Mouse (Mus musculus): ENCODE data around the gene Btg1. TPM values are rescaled to one million over a fixed set of nuclear protein-coding genes. Genes with fewer than 3 reads are reported as not detected.

The Btg1 gene
- polyA plus RNA-seq (2015; fragmentation: Nextera tagmentation; extraction: Ambion mirVana), result 58.6 and 62.4 TPM in 2 replicates

- H3K27me3 ChIP-seq (ENCODE audit: control insufficient read depth, insufficient read depth, low read depth, low read length), result no peaks in the 10 kb centered on the region
- no peaks in the 10 kb centered on the region for H3K9me3 ChIP-seq (ENCODE audit: control insufficient read depth, low read length)
- peak within 1 kb of the TSS; percentile 58 for H3K4me2 ChIP-seq (ENCODE audit: low read depth, low read length)
- peaks cover 9% of the 10 kb centered on the region for H3K4me1 ChIP-seq (replicated peaks; ENCODE audit: control insufficient read depth, insufficient read depth, low read length)
- H3K9ac ChIP-seq (ENCODE audit: low read length), result peak within 1 kb of the TSS; percentile 100
- ATAC-seq (ENCODE audit: low read depth), result peak; percentile 95
- whole genome bisulfite sequencing, result under 1% methylated on average over 37 of the region's 37 CpGs
- peaks cover 7% of the 10 kb centered on the region; the same call in 1 of the 2 replicates for H3K36me3 ChIP-seq (ENCODE audit: control insufficient read depth, insufficient read depth, low read length)
- peak within 1 kb of the TSS; percentile 94 for H3K4me3 ChIP-seq (ENCODE audit: low read length)
- H3K27ac ChIP-seq (ENCODE audit: low read length), result peak within 1 kb of the TSS; percentile 98
Observed at GRCm38 (mm10) chr10:96616709-96617116, at the start of gene Btg1. Btg1 (plus strand) TSS chr10:96617006.

GRCm38 (mm10) chr10:96569469-96569868 is 47.3 kb upstream of the Btg1 start:
- ATAC-seq (ENCODE audit: low read depth), result no peak
- 56% methylated on average over 8 of the region's 8 CpGs for WGBS
- H3K9ac ChIP-seq (ENCODE audit: low read length), result no peak overlapping the region
- H3K36me3 ChIP-seq (ENCODE audit: control insufficient read depth, insufficient read depth, low read length), result no peaks in the 10 kb centered on the region
- H3K9me3 ChIP-seq (ENCODE audit: control insufficient read depth, low read length), result 0 out of 2 replicates have a peak, but pooled peaks cover 2% of the 10 kb centered on the region
- H3K4me1 ChIP-seq (replicated peaks; ENCODE audit: control insufficient read depth, insufficient read depth, low read length), result no peaks in the 10 kb centered on the region
- H3K27me3 ChIP-seq (ENCODE audit: control insufficient read depth, insufficient read depth, low read depth, low read length), result no peaks in the 10 kb centered on the region
- no peak overlapping the region for H3K27ac ChIP-seq (ENCODE audit: low read length)
- no peak overlapping the region for H3K4me2 ChIP-seq (ENCODE audit: low read depth, low read length)
- H3K4me3 ChIP-seq (ENCODE audit: low read length), result no peak overlapping the region

GRCm38 (mm10) chr10:96571176-96571575 is 45.6 kb upstream of the Btg1 start:
- Histone ChIP-seq H3K4me1 (replicated peaks; ENCODE audit: control insufficient read depth, insufficient read depth, low read length) (no peaks in the 10 kb centered on the region), H3K27me3 (ENCODE audit: control insufficient read depth, insufficient read depth, low read depth, low read length) (no peaks in the 10 kb centered on the region), H3K9me3 (ENCODE audit: control insufficient read depth, low read length) (0 out of 2 replicates have a peak, but pooled peaks cover 2% of the 10 kb centered on the region), H3K36me3 (ENCODE audit: control insufficient read depth, insufficient read depth, low read length) (no peaks in the 10 kb centered on the region), H3K9ac (ENCODE audit: low read length) (no peak overlapping the region), H3K27ac (ENCODE audit: low read length) (no peak overlapping the region), H3K4me3 (ENCODE audit: low read length) (no peak overlapping the region), H3K4me2 (ENCODE audit: low read depth, low read length) (no peak overlapping the region)
- WGBS, result 52% methylated on average over 4 of the region's 4 CpGs
- no peak for ATAC-seq (ENCODE audit: low read depth)

GRCm38 (mm10) chr10:96574786-96575185 is 42.0 kb upstream of the Btg1 start:
- Histone ChIP-seq H3K36me3 (ENCODE audit: control insufficient read depth, insufficient read depth, low read length) (no peaks in the 10 kb centered on the region), H3K9ac (ENCODE audit: low read length) (no peak overlapping the region), H3K4me3 (ENCODE audit: low read length) (no peak overlapping the region), H3K27me3 (ENCODE audit: control insufficient read depth, insufficient read depth, low read depth, low read length) (no peaks in the 10 kb centered on the region), H3K4me2 (ENCODE audit: low read depth, low read length) (no peak overlapping the region), H3K9me3 (ENCODE audit: control insufficient read depth, low read length) (no peaks in the 10 kb centered on the region), H3K27ac (ENCODE audit: low read length) (no peak overlapping the region), H3K4me1 (replicated peaks; ENCODE audit: control insufficient read depth, insufficient read depth, low read length) (no peaks in the 10 kb centered on the region)
- ATAC-seq (ENCODE audit: low read depth), result no peak
- 74% methylated on average over 6 of the region's 6 CpGs for WGBS

- H3K9me3 ChIP-seq (ENCODE audit: control insufficient read depth, low read length), result no peaks in the 10 kb centered on the region
- H3K4me3 ChIP-seq (ENCODE audit: low read length), result no peak overlapping the region
- no peaks in the 10 kb centered on the region for H3K4me1 ChIP-seq (replicated peaks; ENCODE audit: control insufficient read depth, insufficient read depth, low read length)
- no peaks in the 10 kb centered on the region for H3K27me3 ChIP-seq (ENCODE audit: control insufficient read depth, insufficient read depth, low read depth, low read length)
- no peak overlapping the region for H3K4me2 ChIP-seq (ENCODE audit: low read depth, low read length)
- WGBS, result 73% methylated on average over 5 of the region's 5 CpGs
- no peak for ATAC-seq (ENCODE audit: low read depth)
- no peak overlapping the region for H3K27ac ChIP-seq (ENCODE audit: low read length)
- no peak overlapping the region for H3K9ac ChIP-seq (ENCODE audit: low read length)
- no peaks in the 10 kb centered on the region for H3K36me3 ChIP-seq (ENCODE audit: control insufficient read depth, insufficient read depth, low read length)
Observed at GRCm38 (mm10) chr10:96575338-96575737, 41.5 kb upstream of the Btg1 start.

- H3K27ac ChIP-seq (ENCODE audit: low read length), result no peak overlapping the region
- 72% methylated on average over 5 of the region's 5 CpGs for WGBS
- ATAC-seq (ENCODE audit: low read depth), result peak; percentile 54; the same call in 1 of the 2 replicates
Observed at GRCm38 (mm10) chr10:96578924-96579323, 37.9 kb upstream of the Btg1 start.

GRCm38 (mm10) chr10:96579436-96579835 is 37.4 kb upstream of the Btg1 start:
- WGBS, result 40% methylated on average over 4 of the region's 4 CpGs
- ATAC-seq (ENCODE audit: low read depth), result 0 out of 2 replicates have a peak, but pooled peaks have one; percentile 34
- Histone ChIP-seq H3K9me3 (ENCODE audit: control insufficient read depth, low read length) (no peaks in the 10 kb centered on the region), H3K27me3 (ENCODE audit: control insufficient read depth, insufficient read depth, low read depth, low read length) (no peaks in the 10 kb centered on the region), H3K36me3 (ENCODE audit: control insufficient read depth, insufficient read depth, low read length) (no peaks in the 10 kb centered on the region), H3K4me3 (ENCODE audit: low read length) (no peak overlapping the region), H3K4me2 (ENCODE audit: low read depth, low read length) (no peak overlapping the region), H3K4me1 (replicated peaks; ENCODE audit: control insufficient read depth, insufficient read depth, low read length) (no peaks in the 10 kb centered on the region), H3K9ac (ENCODE audit: low read length) (no peak overlapping the region), H3K27ac (ENCODE audit: low read length) (0 out of 2 replicates have a peak overlapping the region, but pooled peaks have one; percentile 39)

More at GRCm38 (mm10) chr10:96578924-96579323, 37.9 kb upstream of the Btg1 start:
- no peak overlapping the region for H3K9ac ChIP-seq (ENCODE audit: low read length)
- H3K27me3 ChIP-seq (ENCODE audit: control insufficient read depth, insufficient read depth, low read depth, low read length), result no peaks in the 10 kb centered on the region
- H3K4me1 ChIP-seq (replicated peaks; ENCODE audit: control insufficient read depth, insufficient read depth, low read length), result no peaks in the 10 kb centered on the region
- H3K4me2 ChIP-seq (ENCODE audit: low read depth, low read length), result no peak overlapping the region
- H3K4me3 ChIP-seq (ENCODE audit: low read length), result no peak overlapping the region
- H3K36me3 ChIP-seq (ENCODE audit: control insufficient read depth, insufficient read depth, low read length), result no peaks in the 10 kb centered on the region
- no peaks in the 10 kb centered on the region for H3K9me3 ChIP-seq (ENCODE audit: control insufficient read depth, low read length)

GRCm38 (mm10) chr10:96580246-96580645 is 36.6 kb upstream of the Btg1 start:
- Histone ChIP-seq H3K4me3 (ENCODE audit: low read length) (no peak overlapping the region), H3K36me3 (ENCODE audit: control insufficient read depth, insufficient read depth, low read length) (no peaks in the 10 kb centered on the region), H3K9ac (ENCODE audit: low read length) (no peak overlapping the region), H3K9me3 (ENCODE audit: control insufficient read depth, low read length) (no peaks in the 10 kb centered on the region), H3K27me3 (ENCODE audit: control insufficient read depth, insufficient read depth, low read depth, low read length) (no peaks in the 10 kb centered on the region), H3K4me1 (replicated peaks; ENCODE audit: control insufficient read depth, insufficient read depth, low read length) (no peaks in the 10 kb centered on the region), H3K4me2 (ENCODE audit: low read depth, low read length) (no peak overlapping the region), H3K27ac (ENCODE audit: low read length) (no peak overlapping the region)
- WGBS, result 72% methylated on average over 7 of the region's 7 CpGs
- no peak for ATAC-seq (ENCODE audit: low read depth)

- Histone ChIP-seq H3K9me3 (ENCODE audit: control insufficient read depth, low read length) (no peaks in the 10 kb centered on the region), H3K27me3 (ENCODE audit: control insufficient read depth, insufficient read depth, low read depth, low read length) (no peaks in the 10 kb centered on the region), H3K4me3 (ENCODE audit: low read length) (no peak overlapping the region), H3K9ac (ENCODE audit: low read length) (no peak overlapping the region), H3K36me3 (ENCODE audit: control insufficient read depth, insufficient read depth, low read length) (no peaks in the 10 kb centered on the region), H3K4me1 (replicated peaks; ENCODE audit: control insufficient read depth, insufficient read depth, low read length) (peaks cover 3% of the 10 kb centered on the region; the same call in 1 of the 2 replicates), H3K4me2 (ENCODE audit: low read depth, low read length) (no peak overlapping the region), H3K27ac (ENCODE audit: low read length) (no peak overlapping the region)
- WGBS, result 68% methylated on average over 6 of the region's 6 CpGs
- no peak for ATAC-seq (ENCODE audit: low read depth)
Observed at GRCm38 (mm10) chr10:96581232-96581631, 35.6 kb upstream of the Btg1 start.

All from lung, embryonic 16.5 days (tissue).